Mouse (Mus musculus) heart, embryonic 16.5 days (tissue): ENCODE measurements at regions not wholly inside any gene's neighbourhood (a gene's known extent, or its start where the extent isn't known, plus 50 kb on each side); places are given as distances from the start of the nearest gene placed in this dataset.

Experiments used
- ATAC-seq: fragments of 200-750 bp; cut with Nextera tagmentation; replicated peaks from 2 replicates; pipeline ENCODE4 v1.8.0; 2017; ENCODE audit warnings: moderate number of reproducible peaks; ENCODE audit not compliant: insufficient read depth, low FRiP score; ENCODE audit errors: extremely low read depth
- H3K27ac ChIP-seq: fragments of 300-500 bp; sonication (generic); 2 replicates; pipeline ENCODE4 v1.5.1; 2014; ENCODE audit warnings: mild to moderate bottlenecking, low read length, control low read depth, moderate library complexity
- H3K27me3 ChIP-seq: fragments of 300-500 bp; sonication (generic); 2 replicates; pipeline ENCODE4 v1.6.1; 2014; ENCODE audit warnings: low read length, mixed read lengths; ENCODE audit not compliant: control insufficient read depth, insufficient read depth
- H3K36me3 ChIP-seq: fragments of 300-500 bp; sonication (generic); 2 replicates; pipeline ENCODE4 v1.6.1; 2014; ENCODE audit not compliant: control insufficient read depth, insufficient read depth
- H3K4me1 ChIP-seq: fragments of 300-500 bp; sonication (generic); 2 replicates; pipeline ENCODE4 v1.6.1; 2014; ENCODE audit warnings: low read length, mixed read lengths; ENCODE audit not compliant: control insufficient read depth, insufficient read depth
- H3K4me2 ChIP-seq: fragments of 300-500 bp; sonication (generic); 2 replicates; pipeline ENCODE4 v1.6.1; 2014; ENCODE audit warnings: low read depth, mild to moderate bottlenecking, control low read depth, low read length
- H3K4me3 ChIP-seq: fragments of 300-500 bp; sonication (generic); 2 replicates; pipeline ENCODE4 v1.5.1; 2014; ENCODE audit warnings: mild to moderate bottlenecking, control low read depth, low read length
- H3K9ac ChIP-seq: fragments of 300-500 bp; sonication (generic); 2 replicates; pipeline ENCODE4 v1.6.1; 2014; ENCODE audit warnings: low read length, control low read depth
- H3K9me3 ChIP-seq: fragments of 300-500 bp; sonication (generic); replicated peaks from 2 replicates; pipeline ENCODE4 v1.6.1; 2016; ENCODE audit warnings: low read length; ENCODE audit not compliant: control insufficient read depth
- WGBS: fragments of 180-500 bp; shearing (Covaris S2); extraction: QIAGEN DNeasy Blood & Tissue Kit; methylation state at CpG from one replicate; pipeline ENCODE4 v1.1.7; 2014; 5-methylcytosine and 5-hydroxymethylcytosine counted together

DNA sequence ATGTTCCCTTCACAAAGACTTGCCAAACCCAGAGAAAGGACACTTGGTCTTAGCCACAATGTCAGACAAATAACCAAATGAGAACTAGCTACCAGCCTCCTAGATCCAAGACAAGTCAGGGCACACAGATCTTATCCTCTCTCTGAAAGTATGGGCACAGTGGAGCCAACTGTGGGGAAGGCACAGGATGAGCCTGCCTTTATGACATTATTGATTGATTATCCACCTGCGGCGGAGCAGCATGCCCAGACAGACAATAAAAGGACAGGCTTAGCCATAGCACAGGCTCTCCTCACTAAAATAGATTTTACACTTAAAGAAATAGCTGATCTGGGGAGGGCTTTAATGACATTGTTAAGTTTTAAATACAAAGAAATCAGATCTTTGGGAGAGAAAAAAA, 117.9 kb downstream of the Maf start:
- Histone ChIP-seq H3K27me3 (no peaks in the 10 kb centered on the region), H3K4me3 (no peak overlapping the region), H3K36me3 (no peaks in the 10 kb centered on the region), H3K27ac (no peak overlapping the region), H3K4me2 (no peak overlapping the region), H3K4me1 (peaks cover 3% of the 10 kb centered on the region), H3K9ac (no peak overlapping the region), H3K9me3 (no peaks in the 10 kb centered on the region)
- ATAC-seq, result no peak
- WGBS, result 92% methylated on average over 2 of the region's 2 CpGs

DNA sequence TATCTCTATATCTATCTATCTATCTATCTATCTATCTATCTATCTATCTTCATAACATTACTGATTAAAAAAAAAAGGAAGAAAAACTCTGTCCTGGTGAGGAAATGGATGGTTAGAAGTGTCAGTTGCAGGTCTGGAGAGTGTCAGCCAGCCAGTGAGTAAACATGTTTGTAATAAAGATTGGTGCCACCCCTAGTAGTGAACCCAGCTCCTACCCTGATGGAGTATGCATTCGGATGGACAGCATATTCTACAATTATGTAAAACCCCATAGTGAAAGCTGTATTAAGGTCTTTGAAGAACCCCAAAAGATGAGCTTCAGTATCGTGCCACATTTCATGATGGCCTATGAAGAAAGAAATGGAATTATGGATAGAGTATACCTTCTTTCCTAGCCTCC, 118.5 kb downstream of the Maf start:
- H3K27ac ChIP-seq, result no peak overlapping the region
- H3K9ac ChIP-seq, result no peak overlapping the region
- 94% methylated on average over 2 of the region's 2 CpGs for WGBS
- no peak for ATAC-seq
- H3K4me3 ChIP-seq, result no peak overlapping the region
- H3K36me3 ChIP-seq, result no peaks in the 10 kb centered on the region
- H3K27me3 ChIP-seq, result no peaks in the 10 kb centered on the region
- no peak overlapping the region for H3K4me2 ChIP-seq
- H3K4me1 ChIP-seq, result peaks cover 3% of the 10 kb centered on the region
- no peaks in the 10 kb centered on the region for H3K9me3 ChIP-seq

DNA sequence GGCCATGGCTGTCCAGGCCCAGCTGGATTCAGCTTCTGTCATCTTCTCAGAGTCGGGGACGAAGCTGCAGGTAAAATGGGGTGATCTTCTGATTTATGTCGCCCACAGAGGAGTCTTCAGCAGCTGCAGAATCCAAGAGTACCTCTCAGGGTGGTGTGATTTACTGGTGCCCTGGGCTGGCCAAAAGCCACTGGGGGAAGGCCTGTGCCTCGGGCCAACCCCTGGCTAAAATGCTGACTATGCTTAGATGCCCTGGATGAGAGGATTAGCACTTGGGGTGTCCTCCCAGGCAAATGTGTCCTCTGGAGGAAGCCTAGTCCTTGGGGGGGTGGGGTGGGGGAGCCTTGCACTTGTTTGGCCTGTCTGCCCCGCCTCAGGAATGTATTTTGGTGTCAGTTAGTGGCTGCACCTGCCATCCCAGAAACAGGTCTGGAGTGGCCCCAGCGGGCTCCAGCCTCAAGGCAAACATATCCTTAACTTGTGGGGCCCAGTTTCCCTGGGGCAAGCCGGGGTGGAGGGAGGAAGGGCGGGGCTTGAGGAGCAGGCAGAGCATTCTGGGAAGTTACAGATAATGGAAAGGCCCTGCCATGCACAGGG, 123.2 kb downstream of the Maf start:
- H3K4me1 ChIP-seq, result peaks cover 3% of the 10 kb centered on the region
- no peaks in the 10 kb centered on the region for H3K36me3 ChIP-seq
- H3K27me3 ChIP-seq, result no peaks in the 10 kb centered on the region
- no peak overlapping the region for H3K4me2 ChIP-seq
- H3K4me3 ChIP-seq, result no peak overlapping the region
- no peak overlapping the region for H3K9ac ChIP-seq
- 77% methylated on average over 8 of the region's 8 CpGs for WGBS
- no peaks in the 10 kb centered on the region for H3K9me3 ChIP-seq
- no peak for ATAC-seq
- H3K27ac ChIP-seq, result no peak overlapping the region

GRCm38 (mm10) chr8:115583221-115583620, 124.4 kb downstream of the Maf start:
- Histone ChIP-seq H3K27me3 (no peaks in the 10 kb centered on the region), H3K9ac (no peak overlapping the region), H3K4me2 (no peak overlapping the region), H3K36me3 (no peaks in the 10 kb centered on the region), H3K4me1 (peaks cover 3% of the 10 kb centered on the region), H3K27ac (no peak overlapping the region), H3K9me3 (no peaks in the 10 kb centered on the region), H3K4me3 (no peak overlapping the region)
- ATAC-seq, result no peak
- 83% methylated on average over 5 of the region's 5 CpGs for WGBS

DNA sequence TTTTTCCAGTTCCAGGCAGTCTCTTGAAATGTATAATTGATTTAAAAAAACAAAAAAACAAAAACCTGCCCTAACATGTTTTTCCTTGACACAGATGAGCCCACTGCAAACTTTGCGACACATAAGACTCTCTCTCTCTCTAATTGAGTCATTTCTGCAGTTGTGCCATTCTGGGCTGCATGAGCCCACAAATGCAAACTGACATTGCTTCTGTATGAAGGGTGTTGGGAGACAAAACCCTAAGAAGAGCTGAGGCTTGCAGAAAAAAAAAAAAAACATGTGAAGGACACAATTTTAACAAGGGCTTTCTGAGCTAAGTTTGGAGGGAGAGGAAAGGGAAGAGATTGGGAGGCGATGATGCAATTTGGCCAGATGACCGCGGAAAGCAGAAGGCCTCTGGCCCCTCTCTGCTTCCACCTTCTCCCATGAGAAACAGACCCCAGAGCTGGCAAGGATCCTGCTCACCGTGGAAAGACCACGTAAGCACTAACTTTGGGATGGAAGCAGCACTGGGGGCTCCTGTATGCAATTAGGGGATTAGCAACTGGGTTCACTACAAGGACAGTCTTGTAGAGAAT, 125.6 kb downstream of the Maf start:
- H3K4me2 ChIP-seq, result no peak overlapping the region
- no peaks in the 10 kb centered on the region for H3K9me3 ChIP-seq
- WGBS, result 65% methylated on average over 6 of the region's 6 CpGs
- no peak for ATAC-seq
- H3K27me3 ChIP-seq, result no peaks in the 10 kb centered on the region
- no peaks in the 10 kb centered on the region for H3K36me3 ChIP-seq
- H3K9ac ChIP-seq, result no peak overlapping the region
- H3K4me1 ChIP-seq, result peaks cover 3% of the 10 kb centered on the region
- no peak overlapping the region for H3K4me3 ChIP-seq
- H3K27ac ChIP-seq, result no peak overlapping the region

DNA sequence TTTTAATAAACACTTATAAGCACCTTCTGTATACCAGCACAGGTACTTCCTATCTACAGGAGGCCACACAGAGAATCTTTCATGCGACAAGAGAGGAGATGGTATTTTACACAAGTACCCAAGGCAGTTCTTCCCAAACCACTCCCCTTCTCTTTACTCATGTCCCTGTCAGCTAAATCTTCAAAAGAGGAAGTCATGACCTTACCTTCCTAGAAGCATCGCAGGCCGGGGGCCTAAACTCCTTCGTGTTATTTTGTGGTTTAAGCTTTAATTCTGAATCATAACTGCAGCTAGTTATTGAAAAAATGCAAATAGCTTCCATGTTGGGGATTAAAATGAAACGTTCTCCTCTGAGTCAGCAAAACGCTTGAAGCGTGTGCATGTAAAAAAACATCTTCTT, 139.2 kb downstream of the Maf start:
- no peak overlapping the region for H3K9ac ChIP-seq
- no peak overlapping the region for H3K4me3 ChIP-seq
- H3K36me3 ChIP-seq, result no peaks in the 10 kb centered on the region
- H3K4me1 ChIP-seq, result no peaks in the 10 kb centered on the region
- H3K27ac ChIP-seq, result no peak overlapping the region
- H3K9me3 ChIP-seq, result no peaks in the 10 kb centered on the region
- 72% methylated on average over 7 of the region's 7 CpGs for WGBS
- H3K4me2 ChIP-seq, result no peak overlapping the region
- ATAC-seq, result no peak
- H3K27me3 ChIP-seq, result no peaks in the 10 kb centered on the region

DNA sequence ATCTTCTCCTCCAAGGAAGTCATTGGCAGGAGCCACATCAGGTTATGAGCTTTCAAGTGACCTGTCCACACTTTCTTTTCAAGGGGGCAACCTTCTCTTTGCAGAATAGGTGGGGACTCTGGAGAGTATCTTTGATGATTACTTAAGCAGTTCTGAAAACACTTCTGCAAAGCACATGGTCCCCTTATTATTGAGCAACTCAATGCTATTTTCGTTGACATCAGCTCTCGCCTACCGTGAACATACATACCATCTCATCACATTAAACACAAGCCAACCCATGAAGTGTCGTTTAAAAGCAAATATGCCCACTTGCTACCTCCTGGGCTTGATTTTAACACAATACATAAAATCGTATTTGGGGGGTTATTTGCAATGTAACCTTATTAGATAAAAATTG, 141.8 kb downstream of the Maf start:
- no peaks in the 10 kb centered on the region for H3K27me3 ChIP-seq
- H3K9me3 ChIP-seq, result no peaks in the 10 kb centered on the region
- H3K27ac ChIP-seq, result no peak overlapping the region
- no peak for ATAC-seq
- H3K9ac ChIP-seq, result no peak overlapping the region
- H3K36me3 ChIP-seq, result no peaks in the 10 kb centered on the region
- H3K4me2 ChIP-seq, result no peak overlapping the region
- no peak overlapping the region for H3K4me3 ChIP-seq
- peaks cover 3% of the 10 kb centered on the region; the same call in 1 of the 2 replicates for H3K4me1 ChIP-seq
- WGBS, result 74% methylated on average over 5 of the region's 5 CpGs

DNA sequence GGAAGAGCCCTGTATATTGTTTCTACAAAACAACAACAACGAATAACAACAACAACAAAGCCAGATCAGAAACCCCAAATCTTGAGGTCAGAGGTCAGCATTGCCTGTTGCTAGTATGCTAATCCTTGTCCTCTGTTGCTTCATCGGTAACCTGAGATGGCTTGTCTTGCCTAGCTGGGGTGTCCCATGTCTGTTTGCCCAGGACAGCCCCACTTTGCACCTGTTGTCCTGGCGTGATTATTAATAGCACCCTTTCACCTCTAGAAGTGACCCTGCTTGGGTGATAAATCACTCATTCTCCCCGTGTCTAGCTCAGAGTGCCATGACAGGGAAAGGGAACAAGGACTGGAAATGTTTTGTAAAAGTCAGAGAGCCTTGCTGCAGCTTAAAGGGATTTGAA, 145.2 kb downstream of the Maf start:
- no peak overlapping the region for H3K27ac ChIP-seq
- no peak for ATAC-seq

GRCm38 (mm10) chr8:115560985-115561916, 146.3 kb downstream of the Maf start:
- H3K4me2 ChIP-seq, result no peak overlapping the region
- H3K27ac ChIP-seq, result no peak overlapping the region
- 32% methylated on average over 18 of the region's 18 CpGs for WGBS
- H3K4me3 ChIP-seq, result no peak overlapping the region
- H3K27me3 ChIP-seq, result no peaks in the 10 kb centered on the region
- H3K9me3 ChIP-seq, result no peaks in the 10 kb centered on the region
- no peak for ATAC-seq
- H3K36me3 ChIP-seq, result no peaks in the 10 kb centered on the region
- no peak overlapping the region for H3K9ac ChIP-seq
- peaks cover 3% of the 10 kb centered on the region; the same call in 1 of the 2 replicates for H3K4me1 ChIP-seq

More for the DNA sequence above, 145.2 kb downstream of the Maf start:
- no peak overlapping the region for H3K4me2 ChIP-seq
- H3K36me3 ChIP-seq, result no peaks in the 10 kb centered on the region
- peaks cover 3% of the 10 kb centered on the region; the same call in 1 of the 2 replicates for H3K4me1 ChIP-seq
- H3K9ac ChIP-seq, result no peak overlapping the region
- 24% methylated on average over 4 of the region's 4 CpGs for whole genome bisulfite sequencing
- H3K9me3 ChIP-seq, result no peaks in the 10 kb centered on the region
- no peaks in the 10 kb centered on the region for H3K27me3 ChIP-seq
- H3K4me3 ChIP-seq, result no peak overlapping the region
